Mouse (Mus musculus) liver, embryonic 14.5 days (tissue): ENCODE results near the gene Kif6.

Source experiments
- CTCF ChIP-seq: IDR thresholded peaks from 2 replicates; pipeline ENCODE4 v1.5.1; 2016; ENCODE audit warnings: antibody characterized with exemption, low read depth, control low read depth
- EP300 ChIP-seq: IDR thresholded peaks from 2 replicates; pipeline ENCODE4 v1.6.1; 2016; ENCODE audit warnings: antibody characterized with exemption, low read depth

DNA sequence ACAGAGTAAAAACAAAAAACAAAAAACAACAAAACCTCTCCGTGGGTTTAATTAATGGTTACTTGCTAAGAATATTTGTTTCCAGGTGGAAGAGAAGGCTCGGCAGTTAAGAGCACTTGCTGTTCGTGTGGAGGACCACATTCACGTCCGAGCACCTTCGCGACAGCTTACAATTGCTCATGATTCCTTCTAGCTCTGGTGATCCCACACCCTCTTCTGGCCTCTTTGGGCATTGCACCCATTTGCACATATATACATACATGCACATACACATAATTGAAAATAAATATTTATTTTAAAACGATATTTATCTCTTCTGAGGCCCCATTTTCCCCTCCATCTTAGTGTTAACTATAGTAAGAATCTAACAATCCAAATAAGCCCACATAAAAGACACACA is 13.9 kb downstream of the Kif6 start:
- peak; percentile 33; the same call in 1 of the 2 replicates for TF ChIP-seq CTCF
- TF ChIP-seq EP300 = no peak
